Mouse (Mus musculus) kidney, embryonic 15.5 days (tissue): Measurements from ENCODE around the gene Tnrc6a. TPM values are rescaled to one million over a fixed set of nuclear protein-coding genes. Genes with fewer than 3 reads are reported as not detected.
"Not testable (repeated sequence)": the region's sequence is repeated elsewhere in the genome, so short reads cannot be mapped to it uniquely, and the experiment has no call there.

Experiments used
- ATAC-seq: fragments of 200-750 bp; cut with Nextera tagmentation; replicated peaks from 2 replicates; pipeline ENCODE4 v1.8.0; 2017; ENCODE audit warnings: moderate TSS enrichment; ENCODE audit not compliant: low FRiP score
- H3K27ac ChIP-seq: fragments of 300-500 bp; sonication (generic); 2 replicates; pipeline ENCODE4 v1.5.1; 2015; ENCODE audit warnings: mild to moderate bottlenecking, inconsistent platforms
- H3K27me3 ChIP-seq: fragments of 300-500 bp; sonication (generic); 2 replicates; pipeline ENCODE4 v1.6.1; 2015; ENCODE audit warnings: inconsistent platforms
- H3K36me3 ChIP-seq: fragments of 300-500 bp; sonication (generic); 2 replicates; pipeline ENCODE4 v1.6.1; 2015; ENCODE audit warnings: inconsistent platforms
- H3K4me1 ChIP-seq: fragments of 300-500 bp; sonication (generic); 2 replicates; pipeline ENCODE4 v1.6.1; 2015; ENCODE audit warnings: inconsistent platforms
- H3K4me2 ChIP-seq: fragments of 300-500 bp; sonication (generic); 2 replicates; pipeline ENCODE4 v1.6.1; 2015; ENCODE audit warnings: moderate library complexity, mild to moderate bottlenecking, inconsistent platforms
- H3K4me3 ChIP-seq: fragments of 300-500 bp; sonication (generic); replicated peaks from 2 replicates; pipeline ENCODE4 v1.5.1; 2015; ENCODE audit warnings: mild to moderate bottlenecking, inconsistent platforms
- H3K9ac ChIP-seq: fragments of 300-500 bp; sonication (generic); 2 replicates; pipeline ENCODE4 v1.6.1; 2015; ENCODE audit warnings: mild to moderate bottlenecking, inconsistent platforms
- H3K9me3 ChIP-seq: fragments of 300-500 bp; sonication (generic); replicated peaks from 2 replicates; pipeline ENCODE4 v1.6.1; 2016; ENCODE audit warnings: inconsistent platforms
- WGBS: fragments of 180-500 bp; shearing (Covaris S2); methylation state at CpG from one replicate; pipeline ENCODE4 v1.1.7; 2015; ENCODE audit warnings: mixed read lengths; 5-methylcytosine and 5-hydroxymethylcytosine counted together
- polyA plus RNA-seq: library from polyadenylated mRNA; unstranded; fragments of >200 nt; fragmentation: Nextera tagmentation; extraction: Ambion mirVana; gene quantifications from 2 replicates; pipeline ENCODE4 v1.2.1, GENCODE M21; 2015

Tnrc6a gene
- 52.3 and 57.0 TPM in 2 replicates for polyA plus RNA-seq

GRCm38 (mm10) chr7:123123665-123124298, at the start of gene Tnrc6a:
Tnrc6a (plus strand) TSS chr7:123123885.
- peak; percentile 95 for ATAC-seq
- peak within 1 kb of the TSS; percentile 99 for H3K9ac ChIP-seq
- peaks cover 17% of the 10 kb centered on the region for H3K36me3 ChIP-seq
- H3K27ac ChIP-seq = peak within 1 kb of the TSS; percentile 97
- H3K27me3 ChIP-seq = no peaks in the 10 kb centered on the region
- no peaks in the 10 kb centered on the region for H3K9me3 ChIP-seq
- peak within 1 kb of the TSS; percentile 99 for H3K4me3 ChIP-seq
- WGBS = under 1% methylated on average over 49 of the region's 55 CpGs
- peak within 1 kb of the TSS; percentile 62 for H3K4me2 ChIP-seq
- peaks cover 17% of the 10 kb centered on the region; the same call in 1 of the 2 replicates for H3K4me1 ChIP-seq

GRCm38 (mm10) chr7:123082236-123082635, 41.4 kb upstream of the Tnrc6a start:
- Histone ChIP-seq H3K27ac (no peak overlapping the region), H3K27me3 (no peaks in the 10 kb centered on the region), H3K4me2 (no peak overlapping the region), H3K9ac (no peak overlapping the region), H3K9me3 (no peaks in the 10 kb centered on the region), H3K36me3 (no peaks in the 10 kb centered on the region), H3K4me1 (peaks cover 20% of the 10 kb centered on the region), H3K4me3 (no peak overlapping the region)
- no peak for ATAC-seq
- WGBS = 75% methylated on average over 4 of the region's 4 CpGs

GRCm38 (mm10) chr7:123083441-123084123, 40.1 kb upstream of the Tnrc6a start:
- Histone ChIP-seq H3K4me2 (0 out of 2 replicates have a peak overlapping the region, but pooled peaks have one; percentile 57), H3K9me3 (no peaks in the 10 kb centered on the region), H3K4me3 (no peak overlapping the region), H3K9ac (no peak overlapping the region), H3K27ac (no peak overlapping the region), H3K4me1 (peaks cover 20% of the 10 kb centered on the region), H3K36me3 (no peaks in the 10 kb centered on the region), H3K27me3 (no peaks in the 10 kb centered on the region)
- ATAC-seq = peak; percentile 22; the same call in 1 of the 2 replicates
- WGBS = 13% methylated on average over 12 of the region's 12 CpGs

DNA sequence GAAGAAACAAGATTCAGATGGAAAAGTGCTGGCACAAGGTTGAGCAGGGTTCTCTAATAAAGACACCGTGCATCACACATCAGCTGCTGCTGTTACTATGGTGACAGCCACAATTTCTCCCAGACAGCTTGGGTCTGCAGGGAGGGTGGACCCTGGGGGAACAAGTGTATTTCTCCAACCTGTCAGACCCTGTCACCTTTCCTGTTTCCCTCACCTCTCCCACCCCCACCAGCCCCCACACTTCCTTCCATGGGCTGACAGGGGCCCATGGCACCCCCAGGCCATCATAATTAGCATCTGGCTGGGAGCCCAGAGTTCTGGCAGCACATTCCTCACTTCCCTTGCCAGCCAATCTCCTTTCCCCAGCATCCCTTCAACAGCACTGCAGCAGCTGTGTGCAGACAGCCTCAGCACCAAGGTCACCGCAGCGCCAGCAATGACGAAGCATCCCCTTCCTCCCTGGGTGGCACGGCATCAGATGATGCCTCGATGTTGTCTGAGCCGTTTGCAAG, 39.4 kb upstream of the Tnrc6a start:
- no peak overlapping the region for H3K9ac ChIP-seq
- H3K36me3 ChIP-seq = no peaks in the 10 kb centered on the region
- peaks cover 20% of the 10 kb centered on the region for H3K4me1 ChIP-seq
- no peaks in the 10 kb centered on the region for H3K27me3 ChIP-seq
- 2% methylated on average over 7 of the region's 7 CpGs for WGBS
- H3K9me3 ChIP-seq = no peaks in the 10 kb centered on the region
- H3K4me2 ChIP-seq = peak overlapping the region; percentile 57
- peak overlapping the region; percentile 63 for H3K27ac ChIP-seq
- peak overlapping the region; percentile 27 for H3K4me3 ChIP-seq
- ATAC-seq = peak; percentile 72

- Histone ChIP-seq H3K27ac (peak overlapping the region; percentile 63), H3K4me2 (peak overlapping the region; percentile 57), H3K4me3 (peak overlapping the region; percentile 27), H3K36me3 (no peaks in the 10 kb centered on the region), H3K27me3 (no peaks in the 10 kb centered on the region), H3K9me3 (no peaks in the 10 kb centered on the region), H3K4me1 (peaks cover 20% of the 10 kb centered on the region), H3K9ac (no peak overlapping the region)
- WGBS = 16% methylated on average over 13 of the region's 13 CpGs
- peak; percentile 43; the same call in 1 of the 2 replicates for ATAC-seq
Observed at GRCm38 (mm10) chr7:123084708-123085107, 39.0 kb upstream of the Tnrc6a start.

GRCm38 (mm10) chr7:123088920-123089319, 34.8 kb upstream of the Tnrc6a start:
- no peak for ATAC-seq
- Histone ChIP-seq H3K4me2 (no peak overlapping the region), H3K4me3 (no peak overlapping the region), H3K27ac (no peak overlapping the region), H3K9ac (no peak overlapping the region), H3K27me3 (no peaks in the 10 kb centered on the region), H3K36me3 (no peaks in the 10 kb centered on the region), H3K9me3 (no peaks in the 10 kb centered on the region), H3K4me1 (peaks cover 13% of the 10 kb centered on the region)
- 81% methylated on average over 4 of the region's 4 CpGs for WGBS

DNA sequence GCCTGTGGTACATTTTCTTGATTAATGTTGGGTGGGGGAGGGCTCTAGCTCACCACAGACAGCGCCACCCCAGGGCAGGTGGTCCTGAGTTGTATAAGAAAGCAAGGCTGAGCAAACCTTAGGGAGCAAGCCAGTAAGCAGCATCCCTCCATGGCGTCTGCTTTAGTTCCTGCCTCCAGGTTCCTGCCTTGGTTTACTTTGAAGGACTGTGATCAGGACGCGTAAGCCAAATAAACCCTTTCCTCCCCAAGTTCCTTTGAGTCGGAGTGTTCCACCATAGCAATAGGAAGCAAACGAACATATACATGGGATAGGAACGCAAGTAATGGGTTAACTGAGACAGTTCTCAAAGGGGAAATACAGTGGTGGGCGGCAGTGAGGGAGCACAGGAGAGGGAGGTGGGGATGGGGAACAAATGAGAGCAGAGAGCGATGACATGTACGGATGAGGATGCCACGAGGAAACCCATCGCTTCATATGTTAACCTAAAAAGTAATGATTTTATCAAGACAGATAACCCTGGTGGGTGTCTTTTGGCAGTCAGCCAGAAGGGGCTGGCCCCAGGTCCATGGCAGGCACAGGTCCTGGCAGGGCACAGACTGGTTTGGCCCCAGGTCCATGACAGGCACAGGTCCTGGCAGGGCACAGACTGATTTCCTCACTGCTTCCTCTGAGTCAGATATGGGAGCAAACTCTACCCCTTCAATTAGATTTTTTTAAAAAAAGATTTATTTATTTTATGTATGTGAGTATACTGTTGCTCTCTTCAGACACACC, 27.2 kb upstream of the Tnrc6a start:
- ATAC-seq = no peak
- no peaks in the 10 kb centered on the region for H3K36me3 ChIP-seq
- no peaks in the 10 kb centered on the region for H3K27me3 ChIP-seq
- H3K4me2 ChIP-seq = no peak overlapping the region
- no peaks in the 10 kb centered on the region for H3K9me3 ChIP-seq
- no peak overlapping the region for H3K4me3 ChIP-seq
- H3K27ac ChIP-seq = 0 out of 2 replicates have a peak overlapping the region, but pooled peaks have one; percentile 94
- 78% methylated on average over 12 of the region's 12 CpGs for WGBS
- H3K4me1 ChIP-seq = peaks cover 27% of the 10 kb centered on the region
- no peak overlapping the region for H3K9ac ChIP-seq

DNA sequence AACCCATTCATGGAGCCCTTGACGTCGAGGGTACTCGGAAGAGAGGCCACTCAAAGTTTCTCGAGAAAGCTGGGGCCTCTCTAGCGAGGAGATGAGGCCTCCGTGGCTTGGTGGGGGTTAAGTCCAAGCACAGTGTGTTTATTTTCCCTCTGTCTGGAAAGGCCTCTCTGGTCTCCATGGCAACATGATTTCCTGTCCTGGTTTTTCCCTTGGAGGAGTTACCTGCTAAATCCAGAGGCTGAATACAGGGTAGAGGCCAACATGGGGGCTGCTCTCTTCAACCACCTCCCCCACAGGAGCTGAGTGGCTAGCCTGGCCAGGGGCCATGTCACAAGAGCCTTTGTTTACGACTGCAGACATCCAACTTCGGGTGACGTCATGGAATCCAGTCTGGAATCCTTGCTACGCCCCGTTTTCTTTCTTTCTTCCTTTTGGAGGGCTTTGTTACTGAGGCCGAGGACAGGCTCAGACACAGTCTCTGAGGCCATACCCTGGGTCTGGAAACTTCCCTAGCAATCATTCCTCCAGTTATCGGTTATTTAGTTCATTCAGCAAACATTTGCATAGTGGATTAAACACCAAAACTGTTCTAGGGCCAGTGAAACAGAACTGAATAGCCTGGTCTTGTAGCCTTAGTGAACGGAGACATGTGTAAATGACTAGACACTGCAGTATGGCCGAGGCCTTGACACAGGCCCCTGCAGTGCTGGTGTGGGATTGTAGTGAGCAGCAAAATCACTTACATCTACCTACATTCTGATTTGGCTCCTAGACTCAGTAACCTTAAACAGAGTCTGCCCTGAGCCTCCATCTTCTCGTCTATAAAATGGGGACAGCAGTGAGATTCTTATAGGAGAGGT, 25.6 kb upstream of the Tnrc6a start:
- peak; percentile 96 for ATAC-seq

DNA sequence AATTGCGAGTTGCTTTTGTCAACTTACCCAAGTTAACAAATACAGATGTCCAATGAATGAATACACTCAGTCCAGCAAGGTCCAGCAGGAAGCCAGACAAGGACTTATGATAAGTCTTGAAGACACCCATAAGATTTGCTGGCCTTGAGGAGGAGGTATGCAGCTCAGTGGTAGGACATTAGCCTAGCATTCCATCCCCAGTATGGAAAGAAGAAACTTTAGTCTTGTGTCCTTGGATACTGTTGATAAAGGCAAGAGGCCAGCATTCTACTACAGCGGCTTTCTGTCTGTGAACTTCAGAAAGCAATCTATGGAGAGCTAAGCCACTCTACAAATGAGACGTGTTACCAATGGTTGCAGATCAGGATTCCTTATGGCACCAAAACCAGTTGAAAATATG, 22.4 kb upstream of the Tnrc6a start:
- Histone ChIP-seq H3K4me1 (peaks cover 27% of the 10 kb centered on the region), H3K4me2 (no peak overlapping the region), H3K9me3 (no peaks in the 10 kb centered on the region), H3K27me3 (no peaks in the 10 kb centered on the region), H3K9ac (no peak overlapping the region), H3K27ac (no peak overlapping the region), H3K36me3 (no peaks in the 10 kb centered on the region), H3K4me3 (no peak overlapping the region)
- no peak for ATAC-seq
- WGBS = 75% methylated on average over 3 of the region's 3 CpGs

More for the DNA sequence above, 25.6 kb upstream of the Tnrc6a start:
- H3K4me2 ChIP-seq = peak overlapping the region; percentile 36; the same call in 1 of the 2 replicates
- no peaks in the 10 kb centered on the region for H3K36me3 ChIP-seq
- H3K27ac ChIP-seq = peak overlapping the region; percentile 94
- peak overlapping the region; percentile 21; the same call in 1 of the 2 replicates for H3K9ac ChIP-seq
- peaks cover 27% of the 10 kb centered on the region for H3K4me1 ChIP-seq
- no peak overlapping the region for H3K4me3 ChIP-seq
- H3K27me3 ChIP-seq = no peaks in the 10 kb centered on the region
- WGBS = 13% methylated on average over 16 of the region's 16 CpGs
- no peaks in the 10 kb centered on the region for H3K9me3 ChIP-seq

DNA sequence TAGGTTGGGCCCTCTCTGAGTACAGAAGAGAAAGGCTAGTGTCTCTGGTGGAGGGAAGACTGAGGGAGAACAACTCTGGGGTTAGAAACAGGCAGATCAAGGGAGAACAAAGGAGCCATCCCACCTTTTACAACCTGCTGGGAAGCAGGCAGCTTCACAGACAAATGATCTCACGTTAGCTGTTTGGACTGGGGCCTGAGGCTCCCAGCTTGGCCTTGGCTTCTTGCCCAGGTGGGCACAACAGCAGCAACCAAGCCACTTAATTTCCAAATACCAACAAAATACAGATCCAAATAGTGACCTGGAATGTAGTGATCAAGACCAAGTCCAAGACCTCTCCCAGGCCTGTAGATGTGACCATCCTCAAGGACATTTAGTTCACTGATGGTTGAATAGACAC, 18.3 kb upstream of the Tnrc6a start:
- H3K4me2 ChIP-seq, H3K36me3 ChIP-seq, H3K9ac ChIP-seq, H3K27ac ChIP-seq, H3K27me3 ChIP-seq, ATAC-seq, H3K4me3 ChIP-seq, H3K9me3 ChIP-seq: not testable (repeated sequence)
- peaks cover 14% of the 10 kb centered on the region for H3K4me1 ChIP-seq
- WGBS = 50% methylated on average over 1 of the region's 1 CpGs

DNA sequence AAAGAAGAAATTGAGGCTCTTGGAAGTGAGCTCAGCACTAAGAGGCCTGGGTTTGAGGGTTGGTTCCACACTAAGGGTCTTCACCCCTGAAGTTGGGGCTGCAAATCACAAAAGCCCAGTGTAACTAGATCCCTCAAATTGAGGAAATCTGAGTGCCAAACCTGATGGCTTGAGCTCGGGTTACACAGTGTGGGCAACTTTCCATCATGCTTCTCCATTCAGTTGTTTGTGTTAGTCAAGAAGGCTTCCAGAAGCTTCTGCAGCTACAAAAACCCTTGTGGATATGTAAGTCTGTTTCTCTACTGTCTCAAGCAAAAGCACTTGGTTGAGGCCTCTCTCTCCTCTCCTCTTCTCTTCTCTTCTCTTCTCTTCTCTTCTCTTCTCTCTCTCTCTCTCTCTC, 17.8 kb upstream of the Tnrc6a start:
- 38% methylated on average over 1 of the region's 1 CpGs for WGBS
- Histone ChIP-seq H3K4me3 (no peak overlapping the region), H3K4me2 (no peak overlapping the region), H3K4me1 (peaks cover 20% of the 10 kb centered on the region), H3K36me3 (no peaks in the 10 kb centered on the region), H3K27ac (no peak overlapping the region), H3K9me3 (no peaks in the 10 kb centered on the region), H3K9ac (no peak overlapping the region), H3K27me3 (no peaks in the 10 kb centered on the region)
- ATAC-seq = no peak
